Mouse (Mus musculus): ENCODE measurements around the gene Aebp2. TPM values are rescaled to one million over a fixed set of nuclear protein-coding genes. Genes with fewer than 3 reads are reported as not detected.

Aebp2 gene
- total RNA-seq, 2 experiments from 2014 or later: 50.6 to 51.5 TPM

DNA sequence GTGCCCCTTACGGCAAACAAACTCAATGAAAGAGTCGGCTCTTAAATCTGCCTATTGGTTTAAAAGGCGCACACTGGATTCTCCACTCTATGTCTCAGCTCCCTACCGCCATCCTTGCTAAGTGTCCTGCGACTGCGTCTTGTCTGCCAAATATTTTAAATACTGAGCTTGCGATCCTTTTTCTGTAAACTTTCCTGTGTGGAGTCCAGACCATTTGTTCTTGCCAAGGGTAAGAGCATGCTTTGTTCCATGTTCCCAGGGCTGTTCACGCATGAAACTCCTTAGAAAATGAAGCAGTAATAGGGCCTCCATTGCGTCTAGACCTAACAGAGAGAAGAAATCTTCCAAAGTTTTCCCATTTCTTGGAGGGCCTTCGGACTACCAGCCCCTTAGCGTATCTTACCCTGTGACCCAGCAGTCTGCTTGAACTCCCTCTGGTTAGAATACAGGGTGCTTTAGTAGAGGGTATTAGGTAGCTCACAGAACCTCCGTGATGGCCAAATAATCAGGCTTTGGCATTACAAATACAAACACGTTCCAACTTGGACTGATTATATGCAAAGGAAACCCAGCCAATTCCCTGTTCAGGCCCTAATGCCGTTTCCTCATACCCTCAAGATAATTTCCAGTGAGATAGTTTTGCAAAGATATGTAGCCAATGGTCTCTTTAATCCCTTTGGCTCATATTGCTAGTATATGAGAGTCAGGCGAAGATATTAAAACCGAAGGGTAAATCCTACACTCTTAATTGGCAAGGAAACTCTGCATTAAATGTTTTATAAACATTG, 67.3 kb downstream of the Aebp2 start:
- no peak for DNase-seq (ENCODE audit: low spot score in 2 of 2)

DNA sequence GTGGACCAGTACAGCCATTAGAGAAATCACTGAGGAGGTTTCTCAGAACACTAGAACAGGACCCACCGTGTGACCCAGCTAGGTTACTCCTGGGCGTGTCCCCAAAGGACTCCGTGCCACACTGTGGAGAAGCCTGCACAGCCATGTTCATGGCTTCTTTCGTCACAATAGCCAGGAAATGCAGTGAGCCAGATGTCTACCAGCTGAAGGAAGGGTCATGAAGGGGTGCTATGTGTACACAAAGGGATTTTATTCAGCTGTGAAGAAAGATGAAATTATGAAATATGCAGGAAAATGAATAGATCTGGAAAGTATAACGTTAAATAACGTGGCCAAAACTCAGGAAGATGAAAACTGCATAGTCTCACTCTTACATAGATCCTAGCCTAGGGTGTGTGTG, 69.7 kb downstream of the Aebp2 start:
- no peak for DNase-seq (ENCODE audit: low spot score in 2 of 2)

DNA sequence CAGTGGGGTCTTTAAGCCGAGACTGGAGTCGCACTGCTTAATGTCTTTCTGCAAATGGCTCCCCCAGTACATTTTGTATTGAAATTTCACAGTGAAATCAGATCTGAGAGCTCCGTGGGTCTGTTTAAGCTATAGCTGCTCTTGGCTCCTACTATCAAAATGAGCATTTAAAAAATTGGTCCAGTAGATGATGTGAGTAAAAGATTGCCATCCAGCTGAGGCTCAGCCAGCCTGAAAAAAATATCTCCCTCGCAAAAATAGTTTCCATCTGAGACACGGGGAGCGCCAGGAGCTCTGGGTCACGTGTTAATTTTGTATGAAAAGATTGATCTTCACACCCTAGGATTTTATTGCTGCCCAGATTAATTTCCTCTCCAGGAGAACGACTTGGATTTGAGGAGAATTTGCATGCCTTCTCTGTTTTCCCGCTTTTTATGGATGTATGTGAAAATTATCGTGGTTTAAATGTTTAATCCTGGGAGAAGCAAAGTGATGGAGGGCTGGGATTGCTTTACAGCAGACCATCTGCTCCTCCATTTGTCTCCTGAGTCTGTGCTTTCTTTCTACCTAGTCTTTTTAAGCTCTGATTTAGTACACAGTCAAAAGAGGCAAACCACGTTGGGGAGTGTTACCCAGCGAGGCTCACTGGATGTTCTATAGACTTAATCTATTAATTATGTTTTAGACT, 73.9 kb downstream of the Aebp2 start:
- DNase-seq (ENCODE audit: low spot score in 2 of 2): peak in 1 of 2 experiments; percentile 49

DNA sequence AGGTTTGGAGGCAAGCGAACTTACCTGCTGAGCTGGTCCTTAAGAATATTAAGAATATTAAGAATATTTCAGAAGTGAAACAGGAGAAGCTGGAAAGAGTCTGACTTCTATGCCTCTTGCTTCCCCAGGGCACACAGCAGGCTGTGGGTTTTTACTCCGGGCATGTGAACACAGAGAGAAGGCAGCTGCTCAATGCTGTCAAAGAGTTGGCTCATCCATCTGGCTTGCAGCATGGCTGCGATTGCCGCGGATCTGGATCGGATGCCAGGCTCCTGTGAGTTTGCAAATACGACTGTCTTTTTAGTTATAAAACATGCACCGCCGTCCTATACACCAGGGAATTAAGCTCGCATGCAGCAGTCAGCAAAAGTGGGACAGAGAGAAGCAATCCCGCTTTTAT, 75.5 kb downstream of the Aebp2 start:
- peak; percentile 73 to 90 for DNase-seq (ENCODE audit: low spot score in 2 of 2)

DNA sequence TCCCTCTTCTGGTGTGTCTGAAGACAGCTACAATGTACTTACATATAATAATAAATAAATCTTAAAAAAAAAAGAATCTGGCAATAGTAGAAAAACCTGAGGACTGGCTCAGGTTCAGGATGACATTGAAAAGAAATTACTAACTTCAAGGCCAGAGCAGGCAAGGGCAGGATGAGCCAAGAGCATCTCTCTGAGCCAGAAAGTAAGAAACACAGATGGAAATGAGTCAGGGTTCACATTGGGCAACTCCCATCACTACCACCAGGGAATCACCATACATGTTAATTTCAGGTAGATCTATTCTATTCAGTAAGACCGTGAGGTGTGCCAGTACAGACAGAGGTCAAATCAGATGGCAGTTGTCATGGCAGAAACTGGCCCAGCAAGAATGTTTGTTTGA, 76.1 kb downstream of the Aebp2 start:
- no peak for DNase-seq (ENCODE audit: low spot score in 2 of 2)

DNA sequence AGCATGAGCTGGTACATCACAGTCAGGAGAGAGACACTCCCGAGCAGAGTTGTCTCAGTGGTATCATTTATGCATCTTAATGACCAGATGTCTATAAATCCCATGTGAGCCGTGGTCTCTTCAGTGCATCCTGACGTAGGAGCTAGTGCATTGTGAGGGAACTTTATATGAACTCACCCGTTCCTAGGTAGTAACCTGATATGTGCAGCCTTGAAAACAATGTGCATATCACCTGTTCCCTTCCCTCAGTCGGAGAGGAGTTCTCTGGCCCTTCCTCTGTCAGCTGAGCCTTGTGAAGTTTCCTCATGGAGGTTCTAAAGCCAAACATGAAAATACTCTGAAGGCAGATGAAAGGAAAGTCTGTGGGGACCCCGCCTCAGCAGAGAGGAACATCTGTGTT, 78.8 kb downstream of the Aebp2 start:
- no peak for DNase-seq (ENCODE audit: low spot score in 2 of 2)

DNA sequence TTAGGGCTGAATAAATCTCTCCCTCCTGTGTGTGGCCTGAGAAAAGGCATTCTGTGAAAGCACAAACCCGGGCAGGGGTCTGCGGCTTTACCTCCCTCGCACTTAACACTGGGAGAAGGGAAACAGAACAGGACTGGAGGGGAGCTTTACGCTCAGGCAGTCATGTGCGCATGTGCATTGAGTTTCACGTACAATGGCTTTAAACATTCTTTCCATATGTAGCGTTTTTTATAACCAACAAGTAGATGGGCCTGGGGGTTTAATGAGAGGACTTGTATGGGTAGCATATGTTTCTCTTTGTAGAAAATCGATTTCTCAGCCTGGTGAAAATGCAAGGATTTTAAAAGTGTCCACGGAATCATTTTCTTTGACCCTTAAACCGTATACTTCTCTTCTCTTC, 82.7 kb downstream of the Aebp2 start:
- no peak for DNase-seq (ENCODE audit: low spot score in 2 of 2)

DNA sequence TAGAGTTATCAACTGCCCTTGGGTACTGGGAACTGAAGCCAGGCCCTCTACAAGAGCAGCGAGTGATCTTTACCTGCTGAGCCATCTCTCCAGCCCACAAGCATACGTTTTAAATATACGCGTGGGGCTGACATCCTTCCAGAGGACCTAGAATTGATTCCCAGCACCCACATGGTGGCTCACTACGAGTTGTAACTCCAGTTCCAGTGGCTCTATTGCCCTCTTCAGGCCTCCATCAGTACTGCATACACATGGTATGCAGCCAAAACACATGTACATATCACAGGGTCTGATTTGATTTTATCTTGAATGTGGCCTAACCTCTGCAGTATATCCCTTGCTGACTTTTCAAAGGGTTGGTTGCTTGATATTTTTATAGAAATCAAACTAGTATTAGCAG, 83.6 kb downstream of the Aebp2 start:
- DNase-seq (ENCODE audit: low spot score in 2 of 2): no peak

DNA sequence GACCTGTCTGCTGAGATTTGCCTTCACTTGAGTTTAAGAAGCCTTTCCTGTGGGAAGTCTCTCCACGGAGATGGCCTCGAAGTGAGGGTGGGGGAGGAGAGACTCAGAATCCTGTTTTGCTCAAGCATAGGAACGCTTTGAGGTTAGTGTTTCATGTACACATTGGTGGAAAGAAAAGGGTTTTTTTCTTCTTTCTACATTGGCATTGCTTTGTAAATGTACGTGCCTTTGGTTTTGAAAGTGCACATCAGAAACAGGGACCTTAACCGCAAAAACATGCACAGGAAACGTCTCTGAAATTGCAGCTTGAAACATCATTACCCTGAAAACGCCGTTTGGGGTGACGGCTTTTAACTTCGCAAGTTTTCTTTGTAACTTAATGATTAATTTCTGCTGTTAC, 85.6 kb downstream of the Aebp2 start:
- DNase-seq (ENCODE audit: low spot score in 2 of 2): no peak

DNA sequence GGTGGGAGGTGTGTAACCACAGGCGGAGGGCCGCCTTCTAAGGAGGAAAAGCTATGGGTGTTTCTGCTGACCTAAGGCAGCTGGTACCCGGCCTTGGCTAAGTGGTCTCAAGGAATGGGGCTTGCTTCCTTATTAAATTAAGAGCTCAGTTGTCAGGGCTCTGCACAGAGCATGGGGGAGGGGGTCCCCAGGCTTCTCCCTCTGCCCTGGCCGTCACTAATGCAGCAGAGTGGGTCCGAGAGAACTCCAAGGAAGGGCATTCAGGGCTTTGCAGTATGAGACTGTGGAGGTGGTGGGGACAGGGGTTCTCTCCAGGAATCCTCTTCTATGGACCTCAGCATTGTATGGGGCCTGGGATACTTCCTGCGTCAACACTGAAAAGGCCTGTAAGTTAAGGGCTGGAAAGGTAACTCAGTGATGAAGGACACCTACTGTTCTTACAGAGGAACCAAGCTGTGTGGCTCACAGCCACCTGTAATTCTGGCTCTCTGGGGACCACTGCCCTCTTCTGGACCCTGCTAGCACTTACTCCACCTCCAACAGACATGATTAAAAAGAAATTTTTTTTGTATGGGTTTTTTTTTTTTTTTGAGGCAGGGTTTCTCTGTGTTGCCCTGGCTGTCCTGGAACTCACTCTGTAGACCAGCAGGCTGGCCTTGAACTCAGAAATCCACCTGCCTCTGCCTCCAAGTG, 87.1 kb downstream of the Aebp2 start:
- DNase-seq (ENCODE audit: low spot score in 2 of 2): no peak

DNA sequence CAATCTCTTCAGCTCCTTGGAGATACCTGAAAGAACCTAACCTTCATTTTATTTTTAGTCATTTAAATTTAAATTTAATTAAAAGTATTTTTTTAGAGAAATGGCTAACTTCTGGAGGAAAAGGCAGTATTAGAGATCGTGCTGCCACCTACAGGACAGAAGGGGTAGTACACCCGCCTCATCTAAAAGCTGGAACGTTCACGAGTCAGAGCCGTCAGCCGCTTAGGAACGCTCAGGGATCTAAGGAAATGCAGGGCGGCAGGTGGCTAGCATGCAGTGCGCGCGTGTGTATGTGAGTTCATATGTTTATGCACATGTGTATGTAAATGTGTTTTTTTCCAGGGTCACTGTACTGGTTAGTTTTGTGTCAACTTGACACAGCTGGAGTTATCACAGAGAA, 90.3 kb downstream of the Aebp2 start:
- DNase-seq (ENCODE audit: low spot score in 2 of 2): peak; percentile 68 to 82

DNA sequence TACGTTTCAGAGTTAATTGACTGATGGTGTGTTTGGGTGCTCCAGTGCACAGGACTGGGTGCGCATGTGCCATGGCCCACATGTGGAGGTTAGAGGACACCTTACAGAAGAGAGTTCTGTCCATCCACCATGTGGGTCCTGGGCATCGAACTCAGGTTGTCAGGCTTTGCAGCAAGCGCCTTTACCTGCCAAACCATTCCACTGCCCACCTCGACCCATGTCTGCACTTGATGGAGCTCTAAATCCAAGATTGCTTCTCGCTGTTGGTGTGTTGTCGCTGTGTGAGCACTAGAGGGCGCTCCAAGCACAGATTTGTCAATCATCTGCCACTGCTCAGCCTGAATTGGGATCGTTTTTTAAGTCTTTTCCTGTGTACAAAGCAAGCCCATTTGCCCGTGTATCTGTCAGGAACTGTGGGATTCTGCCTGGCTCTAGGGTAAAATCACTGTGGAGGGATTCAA, 92.5 kb downstream of the Aebp2 start:
- peak; percentile 77 to 88 for DNase-seq (ENCODE audit: low spot score in 2 of 2)

DNA sequence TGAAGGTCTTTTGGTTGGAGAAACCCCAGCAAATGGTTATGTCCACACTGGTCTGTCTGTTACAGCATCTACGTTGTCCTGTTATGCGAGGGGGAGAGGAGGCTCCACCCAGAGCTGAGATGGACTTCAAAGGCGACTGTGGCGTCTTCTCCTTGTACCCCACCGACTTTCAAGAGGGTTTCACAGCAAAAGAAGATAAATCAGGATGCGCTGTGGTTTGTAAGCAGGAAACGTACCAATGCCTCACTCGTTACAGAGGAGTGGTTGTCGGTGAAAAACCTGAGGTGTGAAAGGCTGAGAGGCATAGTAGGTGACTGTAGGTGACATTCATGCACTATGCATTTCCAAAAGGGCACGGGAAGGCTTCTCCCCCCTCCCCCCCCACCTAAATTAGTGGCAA, 99.6 kb downstream of the Aebp2 start:
- no peak for DNase-seq (ENCODE audit: low spot score in 2 of 2)

Other genes starting within 250 kb of the Aebp2 start
- 10 to 100 TPM; 63.4 to 73.0 TPM for gene Plekha5, start 198.6 kb upstream of the Aebp2 start, total RNA-seq (2021)
- gene Gm11077, start 106.6 kb downstream of the Aebp2 start, total RNA-seq (2021): not detected